Mouse (Mus musculus): ENCODE results near the gene Gm45808. TPM values are rescaled to one million over a fixed set of nuclear protein-coding genes. Genes with fewer than 3 reads are reported as not detected.

The Gm45808 gene
- polyA plus RNA-seq, 1 experiment from 2014 or later: 0.15 TPM

DNA sequence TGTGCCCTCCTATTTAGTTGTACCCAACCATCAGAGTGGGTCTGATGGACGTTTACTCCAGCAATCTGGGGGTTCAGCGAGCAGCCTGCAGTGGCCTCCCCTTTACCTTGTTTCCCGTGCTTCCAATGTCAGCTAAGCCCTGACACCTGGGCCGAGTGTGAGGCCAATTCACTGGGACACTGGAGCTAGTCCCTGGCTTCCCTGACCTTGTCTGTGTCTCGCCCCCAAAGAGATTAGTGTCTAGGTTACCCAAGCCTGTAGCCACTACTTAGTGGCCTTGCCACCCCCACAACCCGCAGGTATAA, 66.0 kb downstream of the Gm45808 start, which contains the start of gene Lhb:
Gene Lhb, plus strand, starts transcription at position 206 of the 305 bp plus-strand sequence.
- Histone ChIP-seq H3K9ac (replicated peaks) (no peak within 1 kb of the TSS), H3K4me2 (ENCODE audit: low read depth, low read length) (no peak within 1 kb of the TSS), H3K4me1 (ENCODE audit: insufficient read depth) (peaks cover 4% of the 10 kb centered on the region; the same call in 1 of the 2 replicates), H3K27ac (ENCODE audit: low read depth) (no peak within 1 kb of the TSS), H3K9me3 (ENCODE audit: low read length) (no peaks in the 10 kb centered on the region), H3K27me3 (ENCODE audit: insufficient read depth, low read length) (peaks cover 43% of the 10 kb centered on the region), H3K36me3 (replicated peaks; ENCODE audit: insufficient read depth, low read length) (peaks cover 42% of the 10 kb centered on the region), H3K4me3 (ENCODE audit: low read depth, low read length) (no peak within 1 kb of the TSS)
- no peak for TF ChIP-seq CTCF (IDR thresholded peaks at IDR 0.05; ENCODE audit: low read depth)
- no peak for TF ChIP-seq EP300 (IDR thresholded peaks at IDR 0.05; ENCODE audit: low read depth)
- 56% methylated on average over 6 of the region's 6 CpGs for WGBS (ENCODE audit: insufficient replicate concordance)
- ATAC-seq (no peak), DNase-seq (no peak)

DNA sequence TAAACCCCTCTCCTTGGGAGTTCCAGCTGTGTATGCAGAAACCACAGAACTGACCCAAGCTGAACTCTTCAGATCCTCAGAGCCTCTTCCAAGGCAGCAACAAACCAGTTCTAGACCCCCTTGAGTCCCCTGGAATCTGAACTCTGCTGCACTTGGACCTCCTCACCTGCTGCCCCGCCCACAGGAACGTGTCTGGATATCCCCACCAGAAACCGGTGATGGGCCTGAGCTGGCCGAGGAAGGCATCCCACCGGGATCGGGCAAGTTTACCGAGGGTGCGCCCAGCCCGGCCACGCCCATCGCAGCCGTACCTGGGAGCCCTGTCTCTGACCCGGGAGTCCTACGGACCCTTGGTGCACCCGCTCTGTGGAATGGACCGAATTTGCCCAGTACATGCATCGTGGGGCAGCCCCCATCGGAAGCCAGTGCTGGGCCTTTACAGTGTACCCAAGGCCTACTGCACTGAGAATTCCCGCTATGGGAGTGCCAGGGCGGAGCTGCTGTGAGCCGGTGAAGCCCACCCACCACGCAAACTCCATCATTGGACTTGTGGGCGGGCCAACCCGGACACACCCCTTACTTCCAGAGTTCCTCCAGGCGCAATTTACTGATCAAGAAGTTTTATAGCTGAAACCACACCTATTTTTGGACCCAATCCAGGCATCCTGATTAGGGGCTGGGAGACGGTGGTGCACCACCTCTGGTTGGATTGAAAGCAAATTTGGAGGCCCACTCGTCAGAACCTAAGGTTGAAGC, 66.6 kb downstream of the Gm45808 start:
- H3K27ac ChIP-seq (ENCODE audit: low read depth): no peak overlapping the region
- H3K36me3 ChIP-seq (replicated peaks; ENCODE audit: insufficient read depth, low read length): peaks cover 39% of the 10 kb centered on the region
- no peak overlapping the region for H3K4me3 ChIP-seq (ENCODE audit: low read depth, low read length)
- TF ChIP-seq EP300 (IDR thresholded peaks at IDR 0.05; ENCODE audit: low read depth): no peak
- TF ChIP-seq CTCF (IDR thresholded peaks at IDR 0.05; ENCODE audit: low read depth): no peak
- H3K27me3 ChIP-seq (ENCODE audit: insufficient read depth, low read length): peaks cover 49% of the 10 kb centered on the region
- peaks cover 6% of the 10 kb centered on the region; the same call in 1 of the 2 replicates for H3K4me1 ChIP-seq (ENCODE audit: insufficient read depth)
- 32% methylated on average over 27 of the region's 27 CpGs for WGBS (ENCODE audit: insufficient replicate concordance)
- DNase-seq: no peak
- no peak overlapping the region for H3K9ac ChIP-seq (replicated peaks)
- ATAC-seq: no peak
- no peak overlapping the region for H3K4me2 ChIP-seq (ENCODE audit: low read depth, low read length)
- H3K9me3 ChIP-seq (ENCODE audit: low read length): no peaks in the 10 kb centered on the region

DNA sequence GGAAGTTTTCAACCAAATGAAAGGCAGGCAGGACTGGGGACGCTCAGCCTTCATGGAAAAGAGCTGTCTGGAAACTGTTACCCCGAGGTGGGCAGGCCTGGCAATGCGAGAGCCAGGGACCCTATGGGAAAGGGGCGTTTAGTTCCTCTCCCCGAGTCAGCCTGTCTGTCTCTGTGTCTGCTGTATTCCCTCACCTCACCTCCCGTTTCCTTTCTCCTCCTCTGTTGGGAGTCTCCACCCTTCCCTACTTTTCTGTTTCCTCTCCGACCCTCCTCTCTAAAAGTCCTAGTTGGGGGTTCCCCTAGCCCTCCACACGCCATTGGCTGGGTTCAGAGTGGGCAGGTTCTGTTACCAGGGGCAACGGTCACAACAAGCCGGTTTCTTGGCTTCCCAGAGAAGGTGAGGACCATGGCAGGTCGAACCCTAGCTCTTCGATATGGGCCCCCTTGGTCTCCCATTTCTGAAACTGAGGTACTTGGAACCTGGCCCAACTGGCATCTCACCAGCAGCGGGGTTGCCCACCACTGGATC, 68.6 kb downstream of the Gm45808 start:
- 12% methylated on average over 13 of the region's 13 CpGs for WGBS (ENCODE audit: insufficient replicate concordance)
- TF ChIP-seq CTCF (IDR thresholded peaks at IDR 0.05; ENCODE audit: low read depth): no peak
- no peak for TF ChIP-seq EP300 (IDR thresholded peaks at IDR 0.05; ENCODE audit: low read depth)
- H3K4me2 ChIP-seq (ENCODE audit: low read depth, low read length): no peak overlapping the region
- peaks cover 69% of the 10 kb centered on the region for H3K27me3 ChIP-seq (ENCODE audit: insufficient read depth, low read length)
- H3K9ac ChIP-seq (replicated peaks): no peak overlapping the region
- H3K4me3 ChIP-seq (ENCODE audit: low read depth, low read length): no peak overlapping the region
- ATAC-seq (no peak), DNase-seq (no peak)
- H3K36me3 ChIP-seq (replicated peaks; ENCODE audit: insufficient read depth, low read length): peaks cover 21% of the 10 kb centered on the region
- H3K9me3 ChIP-seq (ENCODE audit: low read length): no peaks in the 10 kb centered on the region
- peaks cover 16% of the 10 kb centered on the region for H3K4me1 ChIP-seq (ENCODE audit: insufficient read depth)
- H3K27ac ChIP-seq (ENCODE audit: low read depth): no peak overlapping the region

Small RNAs within 50 kb of the gene (microRNA-seq; reads per million reads assigned to microRNA genes)
- not detected for gene Gm22133

Other genes starting within 250 kb of the Gm45808 start
- 29.8 and 31.8 TPM in 2 replicates for gene Cd37, start 247.7 kb downstream of the Gm45808 start, polyA plus RNA-seq (2015; fragmentation: Nextera tagmentation; extraction: Ambion mirVana)
- gene Slc6a16, start 245.7 kb downstream of the Gm45808 start, polyA plus RNA-seq (2015; fragmentation: Nextera tagmentation; extraction: Ambion mirVana): 0.46 and 0.49 TPM in 2 replicates
- 0.32 and 0.43 TPM in 2 replicates for gene Slc6a21, start 209.3 kb downstream of the Gm45808 start, polyA plus RNA-seq (2015; fragmentation: Nextera tagmentation; extraction: Ambion mirVana)
- 6.9 and 7.0 TPM in 2 replicates for gene Trpm4, start 153.0 kb downstream of the Gm45808 start, polyA plus RNA-seq (2015; fragmentation: Nextera tagmentation; extraction: Ambion mirVana)
- 0.05 and 0.31 TPM in 2 replicates for gene Hrc, start 151.5 kb downstream of the Gm45808 start, polyA plus RNA-seq (2015; fragmentation: Nextera tagmentation; extraction: Ambion mirVana)
- not detected in 2 replicates for gene Ppfia3, start 119.8 kb downstream of the Gm45808 start, polyA plus RNA-seq (2015; fragmentation: Nextera tagmentation; extraction: Ambion mirVana)
- not detected in 2 replicates for gene Lin7b, start 116.2 kb downstream of the Gm45808 start, polyA plus RNA-seq (2015; fragmentation: Nextera tagmentation; extraction: Ambion mirVana)
- gene Snrnp70, start 91.1 kb downstream of the Gm45808 start, polyA plus RNA-seq (2015; fragmentation: Nextera tagmentation; extraction: Ambion mirVana): 53.7 and 57.2 TPM in 2 replicates
- 0.05 TPM in 1 of 2 replicates, not detected in the other for gene Kcna7, start 81.2 kb downstream of the Gm45808 start, polyA plus RNA-seq (2015; fragmentation: Nextera tagmentation; extraction: Ambion mirVana)
- gene Ntf5, start 73.1 kb downstream of the Gm45808 start, polyA plus RNA-seq (2015; fragmentation: Nextera tagmentation; extraction: Ambion mirVana): 0.05 and 0.15 TPM in 2 replicates
- gene Lhb, start 66.0 kb downstream of the Gm45808 start, polyA plus RNA-seq (2015; fragmentation: Nextera tagmentation; extraction: Ambion mirVana): not detected in 2 replicates
- gene Gys1, start 52.0 kb downstream of the Gm45808 start, polyA plus RNA-seq (2015; fragmentation: Nextera tagmentation; extraction: Ambion mirVana): 3.3 TPM in 2 replicates
- gene Ruvbl2, start 48.7 kb downstream of the Gm45808 start, polyA plus RNA-seq (2015; fragmentation: Nextera tagmentation; extraction: Ambion mirVana): 30.1 and 36.5 TPM in 2 replicates
- 5,147 and 5,518 TPM in 2 replicates for gene Ftl1, start 26.9 kb downstream of the Gm45808 start, polyA plus RNA-seq (2015; fragmentation: Nextera tagmentation; extraction: Ambion mirVana)
- gene Bax, start 19.9 kb downstream of the Gm45808 start, polyA plus RNA-seq (2015; fragmentation: Nextera tagmentation; extraction: Ambion mirVana): 59.6 and 60.8 TPM in 2 replicates
- 0.22 and 0.30 TPM in 2 replicates for gene Tulp2, start 4.9 kb downstream of the Gm45808 start, polyA plus RNA-seq (2015; fragmentation: Nextera tagmentation; extraction: Ambion mirVana)
- 8.4 and 9.5 TPM in 2 replicates for gene Dhdh, start 2.0 kb upstream of the Gm45808 start, polyA plus RNA-seq (2015; fragmentation: Nextera tagmentation; extraction: Ambion mirVana)
- 91.5 and 103 TPM in 2 replicates for gene Nucb1, start 23.6 kb upstream of the Gm45808 start, polyA plus RNA-seq (2015; fragmentation: Nextera tagmentation; extraction: Ambion mirVana)
- 104 and 113 TPM in 2 replicates for gene Ppp1r15a, start 39.5 kb upstream of the Gm45808 start, polyA plus RNA-seq (2015; fragmentation: Nextera tagmentation; extraction: Ambion mirVana)
- gene Plekha4, start 39.5 kb upstream of the Gm45808 start, polyA plus RNA-seq (2015; fragmentation: Nextera tagmentation; extraction: Ambion mirVana): 0.51 and 0.91 TPM in 2 replicates
- 0.24 and 0.62 TPM in 2 replicates for gene Hsd17b14, start 68.1 kb upstream of the Gm45808 start, polyA plus RNA-seq (2015; fragmentation: Nextera tagmentation; extraction: Ambion mirVana)
- 32.3 and 38.9 TPM in 2 replicates for gene Bcat2, start 83.3 kb upstream of the Gm45808 start, polyA plus RNA-seq (2015; fragmentation: Nextera tagmentation; extraction: Ambion mirVana)
- 7.6 and 7.8 TPM in 2 replicates for gene Fgf21, start 128.7 kb upstream of the Gm45808 start, polyA plus RNA-seq (2015; fragmentation: Nextera tagmentation; extraction: Ambion mirVana)
- gene Fut1, start 130.5 kb upstream of the Gm45808 start, polyA plus RNA-seq (2015; fragmentation: Nextera tagmentation; extraction: Ambion mirVana): 0.56 TPM in 1 of 2 replicates, not detected in the other
- 0.09 TPM in 1 of 2 replicates, not detected in the other for gene Izumo1, start 135.0 kb upstream of the Gm45808 start, polyA plus RNA-seq (2015; fragmentation: Nextera tagmentation; extraction: Ambion mirVana)
- 3.4 and 3.6 TPM in 2 replicates for gene Rasip1, start 140.7 kb upstream of the Gm45808 start, polyA plus RNA-seq (2015; fragmentation: Nextera tagmentation; extraction: Ambion mirVana)
- gene Mamstr, start 153.2 kb upstream of the Gm45808 start, polyA plus RNA-seq (2015; fragmentation: Nextera tagmentation; extraction: Ambion mirVana): 0.31 and 0.54 TPM in 2 replicates
- gene Fut2, start 179.6 kb upstream of the Gm45808 start, polyA plus RNA-seq (2015; fragmentation: Nextera tagmentation; extraction: Ambion mirVana): not detected in 2 replicates
- gene Ntn5, start 197.2 kb upstream of the Gm45808 start, polyA plus RNA-seq (2015; fragmentation: Nextera tagmentation; extraction: Ambion mirVana): 0.07 TPM in 1 of 2 replicates, not detected in the other
- 0.04 TPM in 1 of 2 replicates, not detected in the other for gene Sec1, start 207.6 kb upstream of the Gm45808 start, polyA plus RNA-seq (2015; fragmentation: Nextera tagmentation; extraction: Ambion mirVana)
- gene Car11, start 213.0 kb upstream of the Gm45808 start, polyA plus RNA-seq (2015; fragmentation: Nextera tagmentation; extraction: Ambion mirVana): 0.14 and 0.15 TPM in 2 replicates
- gene Dbp, start 218.3 kb upstream of the Gm45808 start, polyA plus RNA-seq (2015; fragmentation: Nextera tagmentation; extraction: Ambion mirVana): 3.6 and 5.2 TPM in 2 replicates
- gene Rpl18, start 228.6 kb upstream of the Gm45808 start, polyA plus RNA-seq (2015; fragmentation: Nextera tagmentation; extraction: Ambion mirVana): 494 and 510 TPM in 2 replicates
- 15.5 and 17.3 TPM in 2 replicates for gene Sphk2, start 231.2 kb upstream of the Gm45808 start, polyA plus RNA-seq (2015; fragmentation: Nextera tagmentation; extraction: Ambion mirVana)
- gene Fam83e, start 234.4 kb upstream of the Gm45808 start, polyA plus RNA-seq (2015; fragmentation: Nextera tagmentation; extraction: Ambion mirVana): 0.13 TPM in 1 of 2 replicates, not detected in the other
- gene Spaca4, start 239.0 kb upstream of the Gm45808 start, polyA plus RNA-seq (2015; fragmentation: Nextera tagmentation; extraction: Ambion mirVana): not detected in 2 replicates

All from liver, postnatal 0 days (tissue).